Mouse (Mus musculus): Measurements from ENCODE around the gene 1810055G02Rik. TPM values are rescaled to one million over a fixed set of nuclear protein-coding genes. Genes with fewer than 3 reads are reported as not detected.

1810055G02Rik gene
- polyA plus RNA-seq, 1 experiment from 2014 or later: 42.1 TPM

DNA sequence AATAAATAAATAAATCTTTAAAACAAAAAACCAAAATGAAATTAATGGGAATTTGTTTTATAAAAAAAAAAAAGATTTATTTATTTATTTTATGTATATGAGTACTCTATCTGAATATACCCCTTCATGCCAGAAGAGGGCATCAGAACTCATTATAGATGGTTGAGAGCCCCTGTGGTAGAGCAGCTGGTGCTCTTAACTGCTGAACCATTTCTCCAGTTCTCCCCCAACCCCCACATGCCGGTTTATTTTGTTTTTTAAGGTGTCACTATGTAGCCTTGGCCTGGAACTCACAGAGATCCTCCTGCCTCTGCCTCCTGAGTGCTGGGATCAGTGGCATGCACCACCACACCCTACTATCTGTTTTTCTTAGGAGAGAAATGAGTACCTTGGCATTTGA lies 1.8 kb upstream of the 1810055G02Rik start:
- no peak overlapping the region for H3K9ac ChIP-seq (ENCODE audit: low read depth, low read length)
- no peaks in the 10 kb centered on the region for H3K27me3 ChIP-seq (replicated peaks; ENCODE audit: control insufficient read depth, insufficient read depth, low read length)
- no peaks in the 10 kb centered on the region for H3K9me3 ChIP-seq (ENCODE audit: control insufficient read depth, low read length)
- WGBS: 54% methylated on average over 1 of the region's 1 CpGs
- H3K4me1 ChIP-seq (ENCODE audit: control insufficient read depth, insufficient read depth, low read depth, low read length): peaks cover 15% of the 10 kb centered on the region
- no peak overlapping the region for H3K27ac ChIP-seq (ENCODE audit: low read depth, low read length)
- H3K4me3 ChIP-seq (ENCODE audit: low read length): no peak overlapping the region
- H3K4me2 ChIP-seq (ENCODE audit: low read length): no peak overlapping the region
- H3K36me3 ChIP-seq (ENCODE audit: control insufficient read depth, insufficient read depth, low read length): no peaks in the 10 kb centered on the region
- no peak for ATAC-seq

DNA sequence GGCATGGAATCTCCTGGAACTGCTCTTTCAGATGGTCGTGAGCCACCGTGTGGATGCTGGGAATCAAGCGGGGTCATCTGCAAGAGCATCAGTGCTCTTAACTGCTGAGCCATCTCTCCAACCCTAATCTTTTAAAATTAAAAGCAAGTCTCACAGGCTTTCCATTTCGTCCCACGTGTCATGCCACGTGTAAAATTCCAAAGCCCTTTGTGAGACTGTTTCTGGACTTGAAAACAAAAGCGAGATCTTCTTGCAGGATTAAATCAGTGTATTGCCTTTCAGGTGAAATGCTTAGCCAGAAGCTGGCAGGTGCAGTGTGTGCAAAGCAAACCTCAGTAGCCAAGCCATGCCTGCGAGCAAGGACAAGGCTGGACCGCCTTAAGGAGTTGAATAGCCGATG lies 540 bp upstream of the 1810055G02Rik start:
- Histone ChIP-seq H3K4me1 (ENCODE audit: control insufficient read depth, insufficient read depth, low read depth, low read length) (peaks cover 15% of the 10 kb centered on the region), H3K9me3 (ENCODE audit: control insufficient read depth, low read length) (no peaks in the 10 kb centered on the region), H3K4me3 (ENCODE audit: low read length) (peak overlapping the region; percentile 95), H3K9ac (ENCODE audit: low read depth, low read length) (peak overlapping the region; percentile 76), H3K36me3 (ENCODE audit: control insufficient read depth, insufficient read depth, low read length) (no peaks in the 10 kb centered on the region), H3K27me3 (replicated peaks; ENCODE audit: control insufficient read depth, insufficient read depth, low read length) (no peaks in the 10 kb centered on the region), H3K27ac (ENCODE audit: low read depth, low read length) (peak overlapping the region; percentile 93), H3K4me2 (ENCODE audit: low read length) (peak overlapping the region; percentile 84)
- ATAC-seq: no peak
- WGBS: 35% methylated on average over 10 of the region's 10 CpGs

DNA sequence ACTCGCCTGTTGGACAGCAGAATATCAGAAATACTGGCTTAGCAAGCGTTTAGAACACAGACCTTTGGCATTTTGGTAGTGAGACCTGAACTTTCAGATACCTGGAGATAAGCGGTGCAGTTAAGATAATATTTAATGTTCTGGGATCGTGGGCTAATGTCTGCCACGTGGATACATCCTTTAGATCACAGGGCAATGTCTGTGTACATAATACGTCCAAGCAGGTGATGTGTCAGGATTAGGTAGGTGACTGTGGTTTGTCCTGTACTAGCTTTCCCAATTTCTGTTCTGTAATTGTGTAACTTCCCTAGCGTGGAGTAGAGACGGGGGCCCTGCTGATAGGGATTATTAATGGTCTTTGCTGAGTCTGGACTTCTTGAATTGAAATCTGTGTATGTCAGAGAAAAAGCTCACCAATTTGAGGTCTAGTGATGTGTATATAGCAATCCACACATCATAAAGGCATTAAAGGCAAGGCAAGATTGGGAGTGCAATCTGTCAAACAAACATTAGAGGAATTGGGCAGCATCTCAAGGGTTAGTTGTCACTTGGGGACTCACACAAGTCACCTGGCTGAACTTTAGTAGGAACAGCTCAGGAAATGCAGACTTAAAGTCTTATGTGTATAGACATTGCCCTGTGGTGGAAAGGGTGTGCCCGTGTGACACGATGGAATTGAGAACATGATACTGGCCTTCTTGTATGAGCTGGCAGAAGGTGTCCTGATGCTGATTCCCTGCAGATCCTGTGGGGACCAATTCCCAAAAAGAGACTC lies 1.1 kb downstream of the 1810055G02Rik start:
- WGBS: 45% methylated on average over 10 of the region's 10 CpGs
- no peak for ATAC-seq
- H3K27ac ChIP-seq (ENCODE audit: low read depth, low read length): no peak overlapping the region

DNA sequence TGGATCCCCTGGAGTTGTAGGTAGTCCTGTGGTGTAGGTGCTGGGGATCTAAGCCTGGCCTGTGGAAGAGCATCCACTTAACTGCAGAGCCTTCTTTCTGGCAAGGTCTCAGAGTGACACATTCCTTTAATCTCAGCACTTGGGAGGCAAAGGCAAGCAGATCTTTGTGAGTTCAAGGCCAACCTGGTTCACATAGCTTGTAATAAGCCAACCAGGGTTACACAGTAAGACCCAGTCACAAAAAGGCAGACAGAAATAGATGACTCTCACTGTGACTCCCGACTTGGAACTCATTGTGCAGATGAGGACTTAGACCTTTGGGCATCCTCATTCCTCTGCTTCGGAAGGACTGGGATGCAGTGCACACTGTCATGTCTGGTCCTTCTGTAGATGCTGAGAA lies 2.3 kb downstream of the 1810055G02Rik start:
- Histone ChIP-seq H3K9ac (ENCODE audit: low read depth, low read length) (no peak overlapping the region), H3K4me2 (ENCODE audit: low read length) (no peak overlapping the region), H3K27me3 (replicated peaks; ENCODE audit: control insufficient read depth, insufficient read depth, low read length) (no peaks in the 10 kb centered on the region), H3K27ac (ENCODE audit: low read depth, low read length) (no peak overlapping the region), H3K4me3 (ENCODE audit: low read length) (no peak overlapping the region), H3K4me1 (ENCODE audit: control insufficient read depth, insufficient read depth, low read depth, low read length) (peaks cover 15% of the 10 kb centered on the region), H3K36me3 (ENCODE audit: control insufficient read depth, insufficient read depth, low read length) (no peaks in the 10 kb centered on the region), H3K9me3 (ENCODE audit: control insufficient read depth, low read length) (no peaks in the 10 kb centered on the region)
- 94% methylated on average over 2 of the region's 2 CpGs for WGBS
- no peak for ATAC-seq

More for the DNA sequence above, 1.1 kb downstream of the 1810055G02Rik start:
- H3K9ac ChIP-seq (ENCODE audit: low read depth, low read length): peak overlapping the region; percentile 95
- peak overlapping the region; percentile 84 for H3K4me2 ChIP-seq (ENCODE audit: low read length)
- no peaks in the 10 kb centered on the region for H3K27me3 ChIP-seq (replicated peaks; ENCODE audit: control insufficient read depth, insufficient read depth, low read length)
- H3K9me3 ChIP-seq (ENCODE audit: control insufficient read depth, low read length): no peaks in the 10 kb centered on the region
- peaks cover 15% of the 10 kb centered on the region for H3K4me1 ChIP-seq (ENCODE audit: control insufficient read depth, insufficient read depth, low read depth, low read length)
- no peaks in the 10 kb centered on the region for H3K36me3 ChIP-seq (ENCODE audit: control insufficient read depth, insufficient read depth, low read length)
- peak overlapping the region; percentile 95 for H3K4me3 ChIP-seq (ENCODE audit: low read length)

DNA sequence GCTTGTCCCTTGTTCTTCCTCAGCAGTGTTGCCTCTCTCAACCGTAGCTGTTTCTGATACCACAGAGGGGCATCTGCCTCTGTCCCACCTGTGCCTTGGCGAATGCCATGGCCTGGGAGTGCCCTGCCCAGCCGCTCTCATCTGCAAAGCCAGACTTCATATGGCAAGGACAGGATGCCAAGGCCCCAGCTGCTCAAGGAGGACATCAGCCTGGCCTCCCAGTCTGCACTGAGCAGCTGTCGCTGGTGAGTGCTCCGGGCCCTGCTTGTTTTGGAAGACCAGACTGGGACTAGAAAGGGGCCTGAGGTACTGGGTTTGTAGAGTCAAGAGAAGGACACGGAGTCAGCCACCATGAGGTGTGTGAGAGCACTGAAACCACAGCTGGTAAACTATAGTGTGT lies 6.3 kb downstream of the 1810055G02Rik start:
- no peak for ATAC-seq

DNA sequence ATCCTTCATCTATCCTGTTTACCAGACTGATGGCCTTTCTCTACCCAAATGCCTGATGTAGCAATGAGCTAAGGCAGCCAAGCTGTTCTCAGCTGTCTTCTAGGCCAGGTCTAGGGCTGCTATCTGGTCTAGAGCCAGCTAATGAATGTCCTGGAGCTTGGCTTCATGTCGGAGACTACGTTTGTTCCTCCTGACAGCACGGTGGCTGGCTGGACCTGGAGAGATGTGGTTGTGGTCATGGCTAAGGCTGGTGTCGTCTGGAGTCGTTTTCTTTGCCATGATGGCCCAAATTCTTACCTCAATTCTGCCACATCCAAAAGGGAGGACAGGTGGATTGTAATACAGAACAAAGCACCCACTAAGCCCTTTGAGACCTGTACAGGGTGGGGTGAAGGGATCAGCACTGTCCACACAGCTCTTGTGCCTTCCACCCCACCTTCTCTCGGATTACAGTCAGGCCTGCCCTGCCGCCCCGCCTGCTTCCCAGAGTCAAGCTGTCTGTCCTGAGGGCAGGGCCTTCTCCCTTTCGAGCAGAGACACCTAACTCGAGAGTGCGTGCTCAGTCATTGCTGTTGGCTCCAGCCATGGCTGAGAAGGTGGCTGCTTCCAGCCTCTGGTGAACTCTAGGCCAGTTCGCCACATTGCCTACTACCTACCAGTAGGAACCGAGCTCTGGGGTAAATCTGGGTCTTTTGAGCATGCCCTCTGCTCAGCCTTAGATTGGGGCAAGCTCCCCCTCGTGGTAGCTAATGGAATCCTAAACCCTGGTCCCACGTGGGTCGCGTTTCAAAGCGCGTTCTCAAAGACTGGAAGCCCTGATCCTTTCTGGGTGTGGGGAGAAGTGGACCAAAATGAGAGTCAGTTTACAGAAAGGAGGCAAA lies 10.6 kb downstream of the 1810055G02Rik start:
- peaks cover 12% of the 10 kb centered on the region for H3K36me3 ChIP-seq (ENCODE audit: control insufficient read depth, insufficient read depth, low read length)
- peak overlapping the region; percentile 54 for H3K9ac ChIP-seq (ENCODE audit: low read depth, low read length)
- 41% methylated on average over 19 of the region's 19 CpGs for WGBS
- H3K27me3 ChIP-seq (replicated peaks; ENCODE audit: control insufficient read depth, insufficient read depth, low read length): no peaks in the 10 kb centered on the region
- H3K4me1 ChIP-seq (ENCODE audit: control insufficient read depth, insufficient read depth, low read depth, low read length): peaks cover 7% of the 10 kb centered on the region
- peak overlapping the region; percentile 84 for H3K4me2 ChIP-seq (ENCODE audit: low read length)
- ATAC-seq: peak; percentile 67
- peak overlapping the region; percentile 42 for H3K4me3 ChIP-seq (ENCODE audit: low read length)
- no peaks in the 10 kb centered on the region for H3K9me3 ChIP-seq (ENCODE audit: control insufficient read depth, low read length)
- H3K27ac ChIP-seq (ENCODE audit: low read depth, low read length): 0 out of 2 replicates have a peak overlapping the region, but pooled peaks have one; percentile 31

More for the DNA sequence above, 6.3 kb downstream of the 1810055G02Rik start:
- H3K9me3 ChIP-seq (ENCODE audit: control insufficient read depth, low read length): no peaks in the 10 kb centered on the region
- H3K27me3 ChIP-seq (replicated peaks; ENCODE audit: control insufficient read depth, insufficient read depth, low read length): no peaks in the 10 kb centered on the region
- H3K4me1 ChIP-seq (ENCODE audit: control insufficient read depth, insufficient read depth, low read depth, low read length): peaks cover 6% of the 10 kb centered on the region
- H3K9ac ChIP-seq (ENCODE audit: low read depth, low read length): no peak overlapping the region
- H3K4me2 ChIP-seq (ENCODE audit: low read length): no peak overlapping the region
- peaks cover 12% of the 10 kb centered on the region for H3K36me3 ChIP-seq (ENCODE audit: control insufficient read depth, insufficient read depth, low read length)
- no peak overlapping the region for H3K4me3 ChIP-seq (ENCODE audit: low read length)
- H3K27ac ChIP-seq (ENCODE audit: low read depth, low read length): no peak overlapping the region
- 89% methylated on average over 6 of the region's 6 CpGs for WGBS

DNA sequence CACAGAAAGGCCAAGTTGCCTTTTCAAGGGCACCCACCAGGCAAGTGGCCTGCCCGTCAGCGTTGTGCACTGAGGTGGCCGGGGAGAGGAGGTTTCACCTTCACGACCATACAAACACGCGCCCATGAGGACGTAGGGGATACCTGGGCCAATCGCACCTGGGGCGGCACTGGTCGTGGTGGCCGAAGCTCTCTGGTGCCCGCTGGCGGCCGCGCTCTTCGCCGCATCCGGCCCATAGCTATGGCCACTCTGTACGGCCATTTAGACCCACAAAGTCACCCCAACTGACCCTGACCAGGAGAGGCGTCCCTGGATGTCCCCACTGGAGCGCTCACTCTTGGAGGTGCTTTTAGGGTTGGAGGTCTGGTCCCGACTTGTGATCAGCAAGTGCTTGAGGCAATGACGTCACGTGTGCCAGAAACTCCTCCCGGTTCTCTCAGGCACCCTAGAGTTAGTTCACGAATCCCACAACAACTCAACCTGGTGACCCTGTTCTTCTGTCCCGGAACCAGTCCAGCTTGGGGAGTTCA lies 11.3 kb downstream of the 1810055G02Rik start:
- H3K4me3 ChIP-seq (ENCODE audit: low read length): peak overlapping the region; percentile 42
- peak overlapping the region; percentile 54 for H3K9ac ChIP-seq (ENCODE audit: low read depth, low read length)
- peaks cover 7% of the 10 kb centered on the region for H3K4me1 ChIP-seq (ENCODE audit: control insufficient read depth, insufficient read depth, low read depth, low read length)
- no peaks in the 10 kb centered on the region for H3K9me3 ChIP-seq (ENCODE audit: control insufficient read depth, low read length)
- H3K27ac ChIP-seq (ENCODE audit: low read depth, low read length): 0 out of 2 replicates have a peak overlapping the region, but pooled peaks have one; percentile 31
- WGBS: 4% methylated on average over 27 of the region's 27 CpGs
- peak overlapping the region; percentile 84 for H3K4me2 ChIP-seq (ENCODE audit: low read length)
- ATAC-seq: peak; percentile 65
- H3K36me3 ChIP-seq (ENCODE audit: control insufficient read depth, insufficient read depth, low read length): peaks cover 12% of the 10 kb centered on the region
- no peaks in the 10 kb centered on the region for H3K27me3 ChIP-seq (replicated peaks; ENCODE audit: control insufficient read depth, insufficient read depth, low read length)

DNA sequence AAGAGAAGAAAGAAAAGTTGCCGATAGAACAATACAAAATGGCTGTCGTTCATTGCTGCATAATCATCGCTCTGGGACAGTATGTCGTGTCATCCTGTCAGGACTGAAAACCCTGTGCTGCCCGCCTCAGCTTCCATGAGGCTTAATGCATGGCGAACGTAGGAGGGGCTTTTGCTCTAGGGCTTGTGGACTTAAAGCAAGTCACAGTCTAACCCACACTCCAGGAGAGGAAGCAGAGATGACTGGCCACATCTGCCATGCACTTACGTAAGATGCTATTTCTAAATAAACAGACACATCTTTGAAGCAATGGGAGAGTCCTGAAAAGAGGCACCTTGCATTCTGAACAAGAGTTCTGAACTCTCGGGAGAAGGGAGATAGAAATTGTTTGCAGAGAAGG lies 15.1 kb downstream of the 1810055G02Rik start:
- Histone ChIP-seq H3K4me3 (ENCODE audit: low read length) (no peak overlapping the region), H3K4me2 (ENCODE audit: low read length) (no peak overlapping the region), H3K4me1 (ENCODE audit: control insufficient read depth, insufficient read depth, low read depth, low read length) (peaks cover 7% of the 10 kb centered on the region), H3K36me3 (ENCODE audit: control insufficient read depth, insufficient read depth, low read length) (no peaks in the 10 kb centered on the region), H3K27me3 (replicated peaks; ENCODE audit: control insufficient read depth, insufficient read depth, low read length) (no peaks in the 10 kb centered on the region), H3K9ac (ENCODE audit: low read depth, low read length) (no peak overlapping the region), H3K9me3 (ENCODE audit: control insufficient read depth, low read length) (no peaks in the 10 kb centered on the region), H3K27ac (ENCODE audit: low read depth, low read length) (no peak overlapping the region)
- WGBS: 97% methylated on average over 9 of the region's 9 CpGs
- ATAC-seq: no peak

DNA sequence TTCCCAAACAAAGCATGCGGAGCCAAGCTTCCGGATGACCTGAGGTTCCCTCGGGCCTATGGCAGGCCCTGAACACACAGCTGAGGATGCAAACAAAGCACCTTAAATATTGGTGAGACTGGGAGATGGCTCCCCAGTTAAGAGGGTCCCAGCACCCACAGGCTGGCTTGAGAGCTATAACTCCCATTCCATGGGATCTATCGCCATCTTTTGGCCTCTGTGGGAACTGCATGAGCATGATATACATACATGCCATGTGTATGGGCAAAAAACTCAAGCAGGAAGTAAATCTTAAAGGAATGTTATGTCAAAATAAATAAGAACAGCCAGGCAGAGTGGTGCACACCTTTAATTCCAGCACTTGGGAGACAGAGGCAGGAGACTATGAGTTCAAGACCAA lies 15.8 kb downstream of the 1810055G02Rik start:
- Histone ChIP-seq H3K4me2 (ENCODE audit: low read length) (no peak overlapping the region), H3K27me3 (replicated peaks; ENCODE audit: control insufficient read depth, insufficient read depth, low read length) (no peaks in the 10 kb centered on the region), H3K4me1 (ENCODE audit: control insufficient read depth, insufficient read depth, low read depth, low read length) (peaks cover 7% of the 10 kb centered on the region), H3K27ac (ENCODE audit: low read depth, low read length) (no peak overlapping the region), H3K36me3 (ENCODE audit: control insufficient read depth, insufficient read depth, low read length) (no peaks in the 10 kb centered on the region), H3K9ac (ENCODE audit: low read depth, low read length) (no peak overlapping the region), H3K9me3 (ENCODE audit: control insufficient read depth, low read length) (no peaks in the 10 kb centered on the region), H3K4me3 (ENCODE audit: low read length) (no peak overlapping the region)
- 79% methylated on average over 4 of the region's 4 CpGs for WGBS
- ATAC-seq: no peak

All from hindbrain, embryonic 16.5 days (tissue).